Mouse (Mus musculus) MEL (cell line): ENCODE data around the gene Nfix. TPM values are rescaled to one million over a fixed set of nuclear protein-coding genes. Genes with fewer than 3 reads are reported as not detected.

Source experiments
- DNase-seq: peaks from one replicate; pipeline ENCODE4 v3.0.0; 2011; ENCODE audit warnings: low read depth, low spot score
- H3K27ac ChIP-seq: 2 replicates; pipeline ENCODE4 v1.5.1; 2012; ENCODE audit warnings: low read depth, mild to moderate bottlenecking, control low read depth, low read length, moderate library complexity; ENCODE audit not compliant: control insufficient read depth
- H3K27me3 ChIP-seq, 2 experiments: fragments of 150-350 bp in 1 of 2; sonication (generic) in 1 of 2; 2 replicates each; pipeline ENCODE4 v1.6.1; 2012; ENCODE audit warnings: low read length in 2 of 2, mild to moderate bottlenecking in 2 of 2, improper control_type of control experiment in 1 of 2, moderate library complexity in 1 of 2; ENCODE audit not compliant: insufficient read depth in 2 of 2, control insufficient read depth in 1 of 2
- H3K36me3 ChIP-seq, 2 experiments: 2 replicates each; pipeline ENCODE4 v1.6.1; 2012 to 2014; ENCODE audit warnings: low read length in 2 of 2, improper control_type of control experiment in 1 of 2, inconsistent platforms in 1 of 2, mild to moderate bottlenecking in 1 of 2; ENCODE audit not compliant: insufficient read depth in 2 of 2, control insufficient read depth in 1 of 2
- H3K4me1 ChIP-seq, 2 experiments: fragments of 150-350 bp in 1 of 2; sonication (generic) in 1 of 2; 2 replicates each; pipeline ENCODE4 v1.6.1; 2012; ENCODE audit warnings: low read length in 2 of 2, improper control_type of control experiment in 1 of 2, mild to moderate bottlenecking in 1 of 2; ENCODE audit not compliant: insufficient read depth in 2 of 2, control insufficient read depth in 1 of 2
- H3K4me3 ChIP-seq, 2 experiments: fragments of 150-350 bp in 1 of 2; sonication (generic) in 1 of 2; 2 replicates each; pipeline ENCODE4 v1.5.1; 2012; ENCODE audit warnings: low read depth in 2 of 2, low read length in 2 of 2, mild to moderate bottlenecking in 2 of 2, moderate library complexity in 2 of 2, control low read depth in 1 of 2, improper control_type of control experiment in 1 of 2; ENCODE audit not compliant: control insufficient read depth in 1 of 2, insufficient read depth in 1 of 2
- H3K79me2 ChIP-seq: 2 replicates; pipeline ENCODE4 v1.6.1; 2012; ENCODE audit warnings: mild to moderate bottlenecking, low read length, moderate library complexity; ENCODE audit not compliant: control insufficient read depth, poor library complexity, insufficient read depth
- H3K9ac ChIP-seq: 2 replicates; pipeline ENCODE4 v1.6.1; 2012; ENCODE audit warnings: low read depth, mild to moderate bottlenecking, control low read depth, low read length, moderate library complexity; ENCODE audit not compliant: control insufficient read depth, poor library complexity, severe bottlenecking
- H3K9me3 ChIP-seq: fragments of 150-350 bp; sonication (generic); replicated peaks from 2 replicates; pipeline ENCODE4 v1.6.1; 2012; ENCODE audit warnings: mild to moderate bottlenecking, low read length, improper control_type of control experiment, moderate library complexity; ENCODE audit not compliant: insufficient read depth
- CTCF ChIP-seq, 3 experiments: IDR thresholded peaks in 2 of 3; conservative IDR thresholded peaks in 1 of 3; 2 replicates each; pipeline ENCODE4 v1.5.1; 2011 to 2012; ENCODE audit warnings: low read length in 3 of 3, low read depth in 2 of 3, mild to moderate bottlenecking in 2 of 3, improper control_type of control experiment in 1 of 3, inconsistent platforms in 1 of 3, mixed read lengths in 1 of 3, moderate library complexity in 1 of 3; ENCODE audit not compliant: control insufficient read depth in 1 of 3, insufficient read depth in 1 of 3, poor library complexity in 1 of 3, severe bottlenecking in 1 of 3
- GATA1 ChIP-seq: IDR thresholded peaks from 2 replicates; pipeline ENCODE4 v1.6.1; 2011; ENCODE audit warnings: low read depth, low read length, improper control_type of control experiment
- HCFC1 ChIP-seq: IDR thresholded peaks from 2 replicates; pipeline ENCODE4 v1.6.1; 2012; ENCODE audit warnings: low read depth, mild to moderate bottlenecking, inconsistent platforms, low read length, improper control_type of control experiment, moderate library complexity
- MAZ ChIP-seq: IDR thresholded peaks from 2 replicates; pipeline ENCODE4 v1.6.1; 2012; ENCODE audit warnings: low read depth, mild to moderate bottlenecking, inconsistent platforms, low read length, improper control_type of control experiment
- NELFE ChIP-seq: IDR thresholded peaks from 2 replicates; pipeline ENCODE4 v1.6.1; 2011; ENCODE audit warnings: low read depth, low read length, improper control_type of control experiment
- POLR2A ChIP-seq, 2 experiments: IDR thresholded peaks; 2 replicates each; pipeline ENCODE4 v1.6.1; 2011 to 2012; ENCODE audit warnings: low read length in 2 of 2, mild to moderate bottlenecking in 2 of 2, control low read depth in 1 of 2, improper control_type of control experiment in 1 of 2, low read depth in 1 of 2, moderate library complexity in 1 of 2; ENCODE audit not compliant: control insufficient read depth in 1 of 2, insufficient read depth in 1 of 2, poor library complexity in 1 of 2
- SIN3A ChIP-seq: IDR thresholded peaks from 2 replicates; pipeline ENCODE4 v1.6.1; 2012; ENCODE audit warnings: low read length, improper control_type of control experiment, inconsistent platforms
- SMC3 ChIP-seq: IDR thresholded peaks from 2 replicates; pipeline ENCODE4 v1.6.1; 2011; ENCODE audit warnings: low read depth, low read length, improper control_type of control experiment
- TAL1 ChIP-seq: IDR thresholded peaks from 2 replicates; pipeline ENCODE4 v1.6.1; 2012; ENCODE audit warnings: mild to moderate bottlenecking, inconsistent platforms, low read length, moderate library complexity, mixed read lengths
- TBP ChIP-seq: IDR thresholded peaks from 2 replicates; pipeline ENCODE4 v1.8.0; 2011; ENCODE audit warnings: low read depth, low read length, improper control_type of control experiment
- UBTF ChIP-seq: IDR thresholded peaks from 2 replicates; pipeline ENCODE4 v1.6.1; 2012; ENCODE audit warnings: low read depth, mild to moderate bottlenecking, inconsistent platforms, low read length, improper control_type of control experiment, moderate library complexity, borderline replicate concordance; ENCODE audit not compliant: insufficient read depth
- USF2 ChIP-seq, 2 experiments: IDR thresholded peaks; 2 replicates each; pipeline ENCODE4 v1.6.1; 2011 to 2012; ENCODE audit warnings: improper control_type of control experiment in 2 of 2, low read length in 2 of 2, borderline replicate concordance in 1 of 2, inconsistent platforms in 1 of 2, low read depth in 1 of 2, mild to moderate bottlenecking in 1 of 2; ENCODE audit not compliant: insufficient read depth in 1 of 2
- polyA plus RNA-seq, 2 experiments: library from polyadenylated mRNA; stranded (reverse) in 1 of 2; unstranded in 1 of 2; fragments of >175 nt in 1 of 2; fragments of >200 nt in 1 of 2; gene quantifications; 2 replicates each; pipeline versions ENCODE4 v1.2.1 to v1.2.4; 2012; ENCODE audit warnings: low replicate concordance in 2 of 2, low read depth in 1 of 2; ENCODE audit not compliant: insufficient read length in 2 of 2, insufficient read depth in 1 of 2, missing spikeins in 1 of 2
- total RNA-seq: library from RNA; depleted of rRNA; stranded (reverse); fragments of 300-350 nt; gene quantifications from 2 replicates; pipeline ENCODE4 v1.2.3, GENCODE M21; 2012

Gene Nfix
- total and polyA plus RNA-seq, 3 experiments: 14.4 to 29.1 TPM; not detected in 1

- Histone ChIP-seq H3K9me3 (no peaks in the 10 kb centered on the region), H3K79me2 (no peaks in the 10 kb centered on the region), H3K36me3 (peaks cover 0 to 3% of the 10 kb centered on the region in 2 experiments; a peak in 1 of 4 replicates), H3K27me3 (no peaks in the 10 kb centered on the region), H3K9ac (no peak overlapping the region), H3K4me3 (no peak overlapping the region), H3K27ac (no peak overlapping the region), H3K4me1 (peaks cover 0 to 10% of the 10 kb centered on the region in 2 experiments; a peak in 2 of 4 replicates)
- no peak for DNase-seq
- TF ChIP-seq SIN3A (no peak), UBTF (no peak), USF2 (IDR thresholded peaks at IDR 0.05; ENCODE audit: borderline replicate concordance in 1 of 2, insufficient read depth in 1 of 2, low read depth in 1 of 2, low read length in 2 of 2) (no peak), MAZ (no peak)
Measured at GRCm38 (mm10) chr8:84809109-84809940, 9.2 kb upstream of the Nfix start.

GRCm38 (mm10) chr8:84806031-84806430, 5.9 kb upstream of the Nfix start:
- Histone ChIP-seq H3K27me3 (no peaks in the 10 kb centered on the region), H3K36me3 (peaks cover 0 to 3% of the 10 kb centered on the region in 2 experiments; a peak in 1 of 4 replicates), H3K79me2 (no peaks in the 10 kb centered on the region), H3K27ac (no peak overlapping the region)
- DNase-seq: no peak
- 0 out of 2 replicates have a peak, but pooled peaks have one; percentile 21 for TF ChIP-seq SMC3
- peak; percentile 11 to 32 (median 13); a peak in 2 of 6 replicates for TF ChIP-seq CTCF (IDR thresholded peaks at IDR 0.05 in 2 of 3, conservative IDR thresholded peaks at IDR 0.05 in 1 of 3; ENCODE audit: control insufficient read depth in 1 of 3, insufficient read depth in 1 of 3, low read depth in 2 of 3, low read length in 3 of 3, poor library complexity in 1 of 3, severe bottlenecking in 1 of 3)
- no peak for TF ChIP-seq TBP
- TF ChIP-seq, all 39 proteins: peak for 2
- Histone ChIP-seq H3K9ac (no peak overlapping the region), H3K4me3 (no peak overlapping the region), H3K9me3 (no peaks in the 10 kb centered on the region), H3K4me1 (peaks cover 0 to 6% of the 10 kb centered on the region in 2 experiments; a peak in 2 of 4 replicates)

- Histone ChIP-seq H3K79me2 (peaks cover 48% of the 10 kb centered on the region), H3K4me1 (peaks cover 2 to 14% of the 10 kb centered on the region in 2 experiments; a peak in 2 of 4 replicates), H3K27ac (peak overlapping the region; percentile 41), H3K9me3 (no peaks in the 10 kb centered on the region), H3K4me3 (peak overlapping the region; percentile 85 to 86), H3K36me3 (no peaks in the 10 kb centered on the region; a peak in 1 of 4 replicates), H3K27me3 (no peaks in the 10 kb centered on the region), H3K9ac (peak overlapping the region; percentile 91)
- TF ChIP-seq HCFC1 (no peak), MAZ (0 out of 2 replicates have a peak, but pooled peaks have one; percentile 32), UBTF (peak; percentile 56; the same call in 1 of the 2 replicates), POLR2A (IDR thresholded peaks at IDR 0.05; ENCODE audit: control insufficient read depth in 1 of 2, insufficient read depth in 1 of 2, low read depth in 1 of 2, low read length in 2 of 2, poor library complexity in 1 of 2) (peak in 1 of 2 experiments; percentile 24; a peak in 2 of 4 replicates), TBP (0 out of 2 replicates have a peak, but pooled peaks have one; percentile 20), NELFE (0 out of 2 replicates have a peak, but pooled peaks have one; percentile 13), GATA1 (no peak), TAL1 (no peak)
- peak; percentile 75 for DNase-seq
Measured at GRCm38 (mm10) chr8:84799136-84799931, 810 bp downstream of the Nfix start.
